Mouse (Mus musculus) liver, adult 2 months (tissue): ENCODE results near the gene Cdh1. TPM values are rescaled to one million over a fixed set of nuclear protein-coding genes. Genes with fewer than 3 reads are reported as not detected.

Experiments
- DNase-seq: peaks from one replicate; pipeline ENCODE4 v3.0.0-alpha.2; 2011; ENCODE audit warnings: low read depth, low spot score; ENCODE audit errors: extremely low read depth
- H3K27ac ChIP-seq: fragments of 200-500 bp; replicated peaks from 2 replicates; pipeline ENCODE4 v1.5.1; 2012; ENCODE audit warnings: low read depth, mild to moderate bottlenecking, control low read depth, inconsistent platforms, low read length; ENCODE audit not compliant: insufficient read depth
- H3K27me3 ChIP-seq: fragments of 200-500 bp; 2 replicates; pipeline ENCODE4 v1.6.1; 2012; ENCODE audit warnings: mild to moderate bottlenecking, moderate library complexity, low read length, inconsistent platforms; ENCODE audit not compliant: control insufficient read depth, insufficient read depth
- H3K36me3 ChIP-seq: fragments of 200-500 bp; 2 replicates; pipeline ENCODE4 v1.6.1; 2012; ENCODE audit warnings: low read length, inconsistent platforms; ENCODE audit not compliant: control insufficient read depth, insufficient read depth
- H3K4me1 ChIP-seq: fragments of 200-500 bp; 2 replicates; pipeline ENCODE4 v1.6.1; 2011; ENCODE audit warnings: low read length; ENCODE audit not compliant: control insufficient read depth, insufficient read depth
- H3K4me3 ChIP-seq: fragments of 200-500 bp; 2 replicates; pipeline ENCODE4 v1.5.1; 2011; ENCODE audit warnings: low read depth, mild to moderate bottlenecking, control low read depth, low read length, moderate library complexity; ENCODE audit not compliant: insufficient read depth
- H3K79me2 ChIP-seq: fragments of 200-500 bp; 2 replicates; pipeline ENCODE4 v1.6.1; 2012; ENCODE audit warnings: inconsistent platforms, mild to moderate bottlenecking, low read length, moderate library complexity; ENCODE audit not compliant: control insufficient read depth, insufficient read depth
- H3K9ac ChIP-seq: fragments of 200-500 bp; 2 replicates; pipeline ENCODE4 v1.6.1; 2012; ENCODE audit warnings: low read depth, mild to moderate bottlenecking, control low read depth, inconsistent platforms, low read length
- CTCF ChIP-seq: fragments of 200-500 bp; IDR thresholded peaks from 2 replicates; pipeline ENCODE4 v1.5.1; 2011; ENCODE audit warnings: low read depth, low read length, control low read depth
- POLR2A ChIP-seq: fragments of 200-500 bp; IDR thresholded peaks from 2 replicates; pipeline ENCODE4 v1.6.1; 2011; ENCODE audit warnings: low read length, control low read depth; ENCODE audit not compliant: insufficient read depth; ENCODE audit errors: extremely low read depth
- whole genome bisulfite sequencing: fragments of 180-500 bp; shearing (Covaris S2); methylation state at CpG from one replicate; pipeline ENCODE4 v1.1.7; 2018; 5-methylcytosine and 5-hydroxymethylcytosine counted together
- polyA plus RNA-seq: library from polyadenylated mRNA; depleted of rRNA; stranded (reverse); fragments of >200 nt; gene quantifications from 2 replicates; pipeline ENCODE4 v1.2.3, GENCODE M21; 2012
- total RNA-seq: library from RNA; depleted of rRNA; stranded (reverse); fragments of >200 nt; gene quantifications from 2 replicates; pipeline ENCODE4 v1.2.3, GENCODE M21; 2014

The Cdh1 gene
- total and polyA plus RNA-seq, 2 experiments: 17.5 to 19.8 TPM

- Histone ChIP-seq H3K9ac (no peak overlapping the region), H3K27ac (no peak overlapping the region), H3K27me3 (no peaks in the 10 kb centered on the region), H3K4me3 (no peak overlapping the region), H3K79me2 (no peaks in the 10 kb centered on the region), H3K4me1 (no peaks in the 10 kb centered on the region), H3K36me3 (peaks cover 6% of the 10 kb centered on the region)
- DNase-seq: no peak
- TF ChIP-seq POLR2A (no peak), CTCF (no peak)
These were observed 52.9 kb downstream of the Cdh1 start for GRCm38 (mm10) chr8:106656046-106656445.

- TF ChIP-seq POLR2A: no peak
- no peak for TF ChIP-seq CTCF
- no peaks in the 10 kb centered on the region for H3K4me1 ChIP-seq
- DNase-seq: no peak
- H3K27me3 ChIP-seq: no peaks in the 10 kb centered on the region
- H3K9ac ChIP-seq: no peak overlapping the region
- H3K36me3 ChIP-seq: peaks cover 2% of the 10 kb centered on the region; the same call in 1 of the 2 replicates
- no peak overlapping the region for H3K27ac ChIP-seq
- H3K79me2 ChIP-seq: no peaks in the 10 kb centered on the region
- no peak overlapping the region for H3K4me3 ChIP-seq
- WGBS: 71% methylated on average over 2 of the region's 2 CpGs
These were observed 69.6 kb downstream of the Cdh1 start for GRCm38 (mm10) chr8:106672786-106673185.

- no peaks in the 10 kb centered on the region for H3K4me1 ChIP-seq
- H3K27me3 ChIP-seq: no peaks in the 10 kb centered on the region
- H3K79me2 ChIP-seq: no peaks in the 10 kb centered on the region
- H3K4me3 ChIP-seq: no peak overlapping the region
- 99% methylated on average over 15 of the region's 15 CpGs for WGBS
- DNase-seq: no peak
- H3K36me3 ChIP-seq: no peaks in the 10 kb centered on the region
- H3K27ac ChIP-seq: no peak overlapping the region
- no peak overlapping the region for H3K9ac ChIP-seq
- TF ChIP-seq POLR2A (no peak), CTCF (no peak)
These were observed 71.2 kb downstream of the Cdh1 start for GRCm38 (mm10) chr8:106674318-106674717.

GRCm38 (mm10) chr8:106674894-106675293 lies 71.7 kb downstream of the Cdh1 start:
- no peak overlapping the region for H3K9ac ChIP-seq
- H3K27ac ChIP-seq: no peak overlapping the region
- no peaks in the 10 kb centered on the region for H3K36me3 ChIP-seq
- DNase-seq: no peak
- WGBS: 80% methylated on average over 8 of the region's 8 CpGs
- no peaks in the 10 kb centered on the region for H3K79me2 ChIP-seq
- H3K4me1 ChIP-seq: no peaks in the 10 kb centered on the region
- TF ChIP-seq CTCF (peak; percentile 8; the same call in 1 of the 2 replicates), POLR2A (no peak)
- no peaks in the 10 kb centered on the region for H3K27me3 ChIP-seq
- no peak overlapping the region for H3K4me3 ChIP-seq

GRCm38 (mm10) chr8:106682971-106683668 lies 80.0 kb downstream of the Cdh1 start, which contains the start of gene Tango6:
Gene Tango6, plus strand, starts transcription at chr8:106683068.
- TF ChIP-seq POLR2A (peak; percentile 90), CTCF (peak; percentile 79)
- under 1% methylated on average over 50 of the region's 50 CpGs for WGBS

GRCm38 (mm10) chr8:106684387-106684786 lies 81.2 kb downstream of the Cdh1 start:
- Histone ChIP-seq H3K4me3 (no peak overlapping the region), H3K36me3 (no peaks in the 10 kb centered on the region), H3K79me2 (no peaks in the 10 kb centered on the region; the same call in 1 of the 2 replicates), H3K27me3 (no peaks in the 10 kb centered on the region), H3K4me1 (no peaks in the 10 kb centered on the region), H3K27ac (no peak overlapping the region), H3K9ac (no peak overlapping the region)
- WGBS: 88% methylated on average over 4 of the region's 4 CpGs
- no peak for TF ChIP-seq POLR2A
- no peak for TF ChIP-seq CTCF
- DNase-seq: no peak

More at GRCm38 (mm10) chr8:106682971-106683668, 80.0 kb downstream of the Cdh1 start, which contains the start of gene Tango6:
- peak within 1 kb of the TSS; percentile 75 for H3K9ac ChIP-seq
- peak within 1 kb of the TSS; percentile 61 for H3K27ac ChIP-seq
- no peaks in the 10 kb centered on the region for H3K27me3 ChIP-seq
- H3K4me3 ChIP-seq: peak within 1 kb of the TSS; percentile 73
- no peaks in the 10 kb centered on the region for H3K36me3 ChIP-seq
- no peaks in the 10 kb centered on the region for H3K4me1 ChIP-seq
- DNase-seq: peak; percentile 78
- no peaks in the 10 kb centered on the region; the same call in 1 of the 2 replicates for H3K79me2 ChIP-seq
